In genomic region chr11:117554111-117554510, GRCm38 (mm10) we compare ENCODE assay signal across 20 mouse cellular contexts.
DNase-seq lines count a peak whose midpoint lies in the region; ATAC-seq lines count a peak whose summit lies in the region.
"Had no signal": no experiment of that assay in that cellular context is flagged by ENCODE, and none has a peak within 500 bp of the region (broad histone marks: within the 10 kb centered on the region; RNA-seq: fewer than 3 reads in every experiment).

No protein-coding gene starts in this region.

- H3K9ac ChIP-seq in kidney, embryonic 14.5 days (ENCODE audit: low read depth, low read length) = no peak overlapping the region
- H3K9ac ChIP-seq: embryonic facial prominence, embryonic 12.5 days; hindbrain, embryonic 15.5 days; liver, embryonic 12.5 days; midbrain, embryonic 13.5 days; neural tube, embryonic 15.5 days had no signal

- no peaks in the 10 kb centered on the region for H3K27me3 ChIP-seq in kidney, embryonic 14.5 days (ENCODE audit: control insufficient read depth, insufficient read depth, low read length)
- H3K27me3 ChIP-seq: embryonic facial prominence, embryonic 12.5 days; hindbrain, embryonic 15.5 days; liver, embryonic 12.5 days; midbrain, embryonic 13.5 days; neural tube, embryonic 15.5 days had no signal

- H3K36me3 ChIP-seq in kidney, embryonic 14.5 days (ENCODE audit: control insufficient read depth, insufficient read depth, low read length) = no peaks in the 10 kb centered on the region
- H3K36me3 ChIP-seq: embryonic facial prominence, embryonic 12.5 days; hindbrain, embryonic 15.5 days; liver, embryonic 12.5 days; midbrain, embryonic 13.5 days; neural tube, embryonic 15.5 days had no signal

- no peak for ATAC-seq in kidney, embryonic 14.5 days (ENCODE audit: low FRiP score, low TSS enrichment)
- ATAC-seq in erythroid progenitor cell, adult 5-6 weeks (replicated peaks; ENCODE audit: low FRiP score, poor library complexity, severe bottlenecking) = no peak
- ATAC-seq: forebrain, embryonic 16.5 days; intestine, postnatal 0 days; liver, embryonic 12.5 days; midbrain, embryonic 13.5 days had no signal

- H3K4me3 ChIP-seq in kidney, embryonic 14.5 days (ENCODE audit: low read length) = no peak overlapping the region
- H3K4me3 ChIP-seq: embryonic facial prominence, embryonic 12.5 days; hindbrain, embryonic 15.5 days; liver, embryonic 12.5 days; midbrain, embryonic 13.5 days; myocyte; neural tube, embryonic 15.5 days had no signal

- DNase-seq in adrenal gland, postnatal 14 days = peak; percentile 35
- no peak for DNase-seq in adrenal gland, adult 18-20 months (ENCODE audit: low spot score in 2 of 2)
- peak; percentile 31 for DNase-seq in kidney, adult 18-20 months
- DNase-seq in kidney, postnatal 36 days = peak; percentile 53 to 76
- DNase-seq in lung, postnatal 25 days (ENCODE audit: low spot score) = peak; percentile 68
- no peak for DNase-seq in layer of hippocampus, adult 11-12 months (ENCODE audit: low spot score)
- DNase-seq: adrenal gland, adult 2 months; cerebellum, adult 8-10 months; layer of hippocampus, postnatal 36 days; left cerebral cortex, postnatal 4 days had no signal

- no peak overlapping the region for H3K27ac ChIP-seq in kidney, embryonic 14.5 days (ENCODE audit: low read depth, low read length)
- H3K27ac ChIP-seq: embryonic facial prominence, embryonic 12.5 days; hindbrain, embryonic 15.5 days; liver, embryonic 12.5 days; midbrain, embryonic 13.5 days; neural tube, embryonic 15.5 days had no signal

- WGBS in kidney, embryonic 14.5 days = 64% methylated on average over 10 of the region's 10 CpGs

- no peaks in the 10 kb centered on the region for H3K9me3 ChIP-seq in kidney, embryonic 14.5 days (ENCODE audit: control insufficient read depth, low read length)
- H3K9me3 ChIP-seq: embryonic facial prominence, embryonic 12.5 days; hindbrain, embryonic 15.5 days; liver, embryonic 12.5 days; midbrain, embryonic 13.5 days; neural tube, embryonic 15.5 days had no signal

- H3K4me2 ChIP-seq in kidney, embryonic 14.5 days (replicated peaks; ENCODE audit: low read depth, low read length) = no peak overlapping the region
- H3K4me2 ChIP-seq: embryonic facial prominence, embryonic 12.5 days; hindbrain, embryonic 15.5 days; liver, embryonic 12.5 days; midbrain, embryonic 13.5 days; neural tube, embryonic 15.5 days had no signal

- H3K4me1 ChIP-seq in kidney, embryonic 14.5 days (ENCODE audit: control insufficient read depth, insufficient read depth, low read length) = no peaks in the 10 kb centered on the region
- H3K4me1 ChIP-seq: embryonic facial prominence, embryonic 12.5 days; liver, embryonic 12.5 days had no signal

Comparison
In these comparisons a context has a peak if more than half of its experiments do, and no peak if none do; other contexts are left out.
1. DNase-seq: peak in adrenal gland, postnatal 14 days (single experiment), kidney, adult 18-20 months (single experiment), kidney, postnatal 36 days (2 of 2) and lung, postnatal 25 days (single experiment); none in adrenal gland, adult 18-20 months (0 of 2) and layer of hippocampus, adult 11-12 months (single experiment).